In the genomic region with DNA sequence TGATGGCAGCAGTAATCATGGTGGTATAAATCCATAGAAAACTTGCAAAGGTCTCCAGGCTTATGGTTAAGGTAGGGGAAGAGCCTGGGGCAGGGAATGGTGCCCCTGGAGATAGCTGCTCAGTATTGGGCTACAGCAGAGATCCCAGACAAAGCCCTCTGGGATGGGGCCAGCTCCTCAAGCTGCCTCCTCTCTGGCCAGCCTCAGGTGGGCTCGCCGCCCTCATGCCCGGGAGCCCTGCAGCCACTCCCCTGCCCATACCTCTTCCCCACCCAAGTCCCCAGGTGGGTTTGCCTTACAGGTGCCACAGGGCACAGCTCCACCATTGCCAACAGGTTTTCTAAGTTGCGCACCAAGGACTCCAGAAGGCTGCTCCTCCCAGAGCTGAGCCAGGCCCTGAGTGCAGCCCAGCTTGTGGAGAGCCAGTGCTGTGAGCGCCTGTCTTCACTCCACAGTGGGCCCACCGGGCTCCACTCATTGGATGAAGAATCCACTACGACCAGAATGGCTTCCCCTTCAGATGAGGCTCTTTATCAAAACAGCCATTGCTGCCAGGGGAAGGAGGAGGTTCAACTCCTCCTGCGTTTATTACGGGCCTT, we compare ENCODE assay signal across 9 mouse cellular contexts. TPM values are rescaled to one million over a fixed set of nuclear protein-coding genes. Genes with fewer than 3 reads are reported as not detected.
DNase-seq lines count a peak whose midpoint lies in the region; ATAC-seq and TF ChIP-seq lines count a peak whose summit lies in the region.
"Had no signal": no experiment of that assay in that cellular context is flagged by ENCODE, and none has a peak within 500 bp of the region (broad histone marks: within the 10 kb centered on the region; RNA-seq: fewer than 3 reads in every experiment).

No protein-coding gene starts in this region.

- H3K27ac ChIP-seq in gastrocnemius, adult 2 months: peak overlapping the region; percentile 88
- peak overlapping the region; percentile 43; the same call in 1 of the 2 replicates for H3K27ac ChIP-seq in limb, embryonic 14.5 days (replicated peaks; ENCODE audit: low read depth, low read length)

- 69% methylated on average over 9 of the region's 9 CpGs for WGBS in limb, embryonic 14.5 days

- H3K9ac ChIP-seq in limb, embryonic 14.5 days (ENCODE audit: low read depth, low read length, severe bottlenecking): 0 out of 2 replicates have a peak overlapping the region, but pooled peaks have one; percentile 21

- no peak for TF ChIP-seq POLR2A in limb, embryonic 14.5 days (IDR thresholded peaks at IDR 0.05; ENCODE audit: borderline replicate concordance, extremely low read depth, insufficient read depth, insufficient read length)

- no peaks in the 10 kb centered on the region for H3K9me3 ChIP-seq in limb, embryonic 14.5 days (ENCODE audit: control insufficient read depth, low read length)

- H3K36me3 ChIP-seq in limb, embryonic 14.5 days (ENCODE audit: control insufficient read depth, insufficient read depth, low read length): peaks cover 47% of the 10 kb centered on the region

- TF ChIP-seq CTCF in gastrocnemius, adult 2 months (IDR thresholded peaks at IDR 0.05): no peak

- DNase-seq in gastrocnemius, adult 2 months: no peak
- DNase-seq in gastrocnemius, postnatal 36 days: no peak
- peak; percentile 46 for DNase-seq in thymus, postnatal 4 days
- no peak for DNase-seq in thymus, postnatal 0 days (ENCODE audit: low spot score)
- DNase-seq in limb, embryonic 14.5 days (ENCODE audit: low spot score): no peak
- DNase-seq in testis, postnatal 10 days (ENCODE audit: low spot score): peak; percentile 49
- no peak for DNase-seq in gastrocnemius, adult 8-10 months (ENCODE audit: low spot score in 2 of 2)
- DNase-seq: cerebellum, postnatal 36 days had no signal

- H3K4me3 ChIP-seq in gastrocnemius, adult 2 months: no peak overlapping the region
- no peak overlapping the region for H3K4me3 ChIP-seq in limb, embryonic 14.5 days (replicated peaks; ENCODE audit: low read length)

- no peaks in the 10 kb centered on the region for H3K27me3 ChIP-seq in limb, embryonic 14.5 days (ENCODE audit: control insufficient read depth, insufficient read depth, low read length)

- H3K4me2 ChIP-seq in limb, embryonic 14.5 days (replicated peaks; ENCODE audit: low read depth, low read length, severe bottlenecking): no peak overlapping the region

- peaks cover 49% of the 10 kb centered on the region for H3K4me1 ChIP-seq in limb, embryonic 14.5 days (ENCODE audit: control insufficient read depth, insufficient read depth, low read length)

- intact Hi-C loops in gastrocnemius, adult 2 months (cut with DNase I): loop anchor here (10.0 kb wide), 1 partner anchor 357 kb away; no protein-coding TSS in a partner anchor
- intact Hi-C loops in gastrocnemius, postnatal 36 days (cut with DNase I): no loop called here

- ATAC-seq in limb, embryonic 14.5 days (ENCODE audit: low FRiP score, low read depth): no peak
- no peak for ATAC-seq in megakaryocyte-erythroid progenitor cell, adult 5-6 weeks (replicated peaks; ENCODE audit: low FRiP score, low TSS enrichment, poor library complexity, severe bottlenecking)

RNA-seq across cellular contexts. Expression of a gene that starts 18.9 kb away (rescaled TPM):
- total RNA-seq in gastrocnemius, adult 2 months (2021): 10 to 100 TPM; 60.4 to 77.5 TPM
- 10 to 100 TPM; 54.7 to 61.2 TPM for total RNA-seq in gastrocnemius, postnatal 36 days (2021)
- polyA plus RNA-seq in thymus, postnatal 0 days (2015; fragmentation: Nextera tagmentation; extraction: Ambion mirVana): 13.5 and 14.6 TPM in 2 replicates
- 34.1 and 37.1 TPM in 2 replicates for polyA plus RNA-seq in limb, embryonic 14.5 days (2012; rRNA removed)
- polyA plus RNA-seq in limb, embryonic 14.5 days (2014; fragmentation: Nextera tagmentation; extraction: Ambion mirVana): 26.0 and 26.3 TPM in 2 replicates
- 10 to 100 TPM; 77.8 to 89.1 (median 82.1) TPM for total RNA-seq in gastrocnemius, adult 8-10 months (2022)
- total RNA-seq in megakaryocyte-erythroid progenitor cell, adult 5-6 weeks (2014; fragmentation: Nextera tagmentation): 27.1 and 35.8 TPM in 2 replicates
- total RNA-seq in megakaryocyte-erythroid progenitor cell, adult 5-6 weeks (2017): 15.1 and 27.7 TPM in 2 replicates

RNA-seq across cellular contexts. Expression of a gene that starts 53.4 kb away (rescaled TPM):
- 100 to 1,000 TPM in 1 of 2 experiments, 10 to 100 TPM in 1; 15.4 to 183 TPM for total RNA-seq in gastrocnemius, adult 2 months (2021)
- total RNA-seq in gastrocnemius, postnatal 36 days (2021): 10 to 100 TPM; 18.2 to 39.3 TPM
- polyA plus RNA-seq in thymus, postnatal 0 days (2015; fragmentation: Nextera tagmentation; extraction: Ambion mirVana): 50.6 and 54.7 TPM in 2 replicates
- polyA plus RNA-seq in limb, embryonic 14.5 days (2012; rRNA removed): 117 and 138 TPM in 2 replicates
- 8.5 and 8.6 TPM in 2 replicates for polyA plus RNA-seq in limb, embryonic 14.5 days (2014; fragmentation: Nextera tagmentation; extraction: Ambion mirVana)
- total RNA-seq in gastrocnemius, adult 8-10 months (2022): 10 to 100 TPM in 2 of 4 experiments, 1 to 10 TPM in 2; 4.7 to 45.4 (median 9.4) TPM
- 2.0 and 3.0 TPM in 2 replicates for total RNA-seq in megakaryocyte-erythroid progenitor cell, adult 5-6 weeks (2014; fragmentation: Nextera tagmentation)
- 2.0 and 4.4 TPM in 2 replicates for total RNA-seq in megakaryocyte-erythroid progenitor cell, adult 5-6 weeks (2017)

Comparison
In these comparisons a context has a peak if more than half of its experiments do, and no peak if none do; other contexts are left out.
1. DNase-seq: peak in thymus, postnatal 4 days (single experiment) and testis, postnatal 10 days (single experiment); none in gastrocnemius, adult 2 months (single experiment), gastrocnemius, postnatal 36 days (0 of 2), thymus, postnatal 0 days (single experiment), limb, embryonic 14.5 days (single experiment) and gastrocnemius, adult 8-10 months (0 of 2).